Mouse (Mus musculus): Measurements from ENCODE around the gene Selplg.

The Selplg gene

DNA sequence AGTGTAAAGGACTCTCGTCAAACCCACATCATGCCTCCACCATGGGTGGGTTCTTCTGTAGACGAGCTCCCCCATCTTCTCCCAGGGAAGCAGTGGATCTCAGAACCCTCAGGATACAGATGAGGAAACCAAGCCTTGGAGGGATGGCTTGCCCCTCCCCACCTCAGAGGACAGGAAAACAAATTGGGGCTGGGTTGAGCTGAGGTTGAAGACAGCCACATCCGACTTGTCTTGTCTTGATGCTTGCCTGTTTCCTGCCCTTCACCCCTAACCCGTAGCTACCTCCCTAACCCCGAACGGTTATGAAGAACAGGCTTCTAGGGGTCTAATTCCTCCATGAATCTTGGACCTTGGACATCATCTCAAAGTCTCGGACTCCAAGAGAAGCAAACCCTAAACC lies 6.9 kb downstream of the Selplg start:
- no peak for DNase-seq (ENCODE audit: low spot score in 2 of 2)

GRCm38 (mm10) chr5:113824228-113824627 lies 8.2 kb downstream of the Selplg start:
- DNase-seq (ENCODE audit: low spot score in 2 of 2), result no peak

- DNase-seq (ENCODE audit: low spot score in 2 of 2), result no peak
Measured at GRCm38 (mm10) chr5:113818572-113818971, 13.9 kb downstream of the Selplg start.

DNA sequence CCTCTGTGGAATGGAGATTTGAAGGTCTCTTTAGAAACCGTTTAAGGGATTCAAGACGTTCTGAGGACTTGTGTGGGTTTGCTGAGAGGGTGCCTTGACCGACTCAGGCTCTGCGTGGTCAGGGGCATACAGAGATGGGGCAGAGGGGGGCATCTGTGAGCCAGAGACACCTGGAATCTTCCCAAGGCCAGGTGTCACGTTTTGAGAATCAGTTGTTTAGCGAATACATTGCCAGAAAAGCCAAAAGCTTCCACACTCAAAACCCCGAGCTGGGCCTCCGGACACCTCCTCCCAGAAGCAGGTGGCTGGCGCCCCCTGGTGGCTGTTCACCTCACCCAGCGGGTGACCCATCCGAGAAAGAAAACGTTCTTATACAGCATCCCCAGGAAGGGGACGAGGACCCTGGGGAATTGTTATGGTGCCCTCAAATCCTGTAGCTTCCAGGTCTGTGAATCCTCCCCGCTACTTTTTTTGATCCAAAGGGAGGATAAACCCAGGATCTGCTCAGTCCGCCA lies 16.7 kb downstream of the Selplg start:
- DNase-seq (ENCODE audit: low spot score in 2 of 2), result peak in 1 of 2 experiments; percentile 34

DNA sequence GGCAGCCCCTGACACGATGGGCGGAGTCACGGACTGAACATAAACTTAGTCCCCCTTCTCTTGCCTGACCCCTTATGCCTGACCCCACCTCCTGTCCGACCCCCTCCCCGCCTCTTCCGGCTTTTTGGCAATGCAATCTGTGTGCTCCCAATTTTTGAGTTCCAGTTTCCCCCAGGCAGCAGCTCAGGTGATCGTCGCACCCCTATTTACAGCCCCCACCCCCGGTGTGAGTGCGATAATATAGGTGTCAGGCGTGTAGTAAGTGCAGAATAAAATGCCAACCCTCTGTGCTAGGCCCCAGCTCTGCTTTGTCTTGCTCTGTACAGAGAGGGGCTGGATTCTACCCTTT lies 17.4 kb downstream of the Selplg start:
- no peak for DNase-seq (ENCODE audit: low spot score in 2 of 2)

GRCm38 (mm10) chr5:113814111-113815040 lies 18.1 kb downstream of the Selplg start:
- DNase-seq (ENCODE audit: low spot score in 2 of 2), result no peak

DNA sequence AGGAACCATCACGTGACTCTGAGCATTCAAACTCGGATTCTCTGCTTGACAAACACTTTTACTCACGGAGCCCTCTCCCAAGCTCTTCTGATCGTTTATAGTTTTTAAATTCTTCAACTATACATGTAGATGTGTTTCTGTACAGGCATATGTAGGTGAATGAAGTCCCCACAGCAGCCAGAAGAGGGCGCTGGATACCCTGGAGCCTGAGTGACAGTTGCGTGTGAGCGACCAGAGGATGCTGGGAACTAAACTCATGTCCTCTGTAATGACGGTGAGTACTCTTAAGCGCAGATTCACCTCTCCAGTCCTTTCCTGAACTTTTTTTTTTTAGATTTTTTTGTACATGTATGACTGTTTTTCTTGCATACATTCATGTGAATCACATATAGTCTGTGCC lies 18.8 kb downstream of the Selplg start:
- no peak for DNase-seq (ENCODE audit: low spot score in 2 of 2)

DNA sequence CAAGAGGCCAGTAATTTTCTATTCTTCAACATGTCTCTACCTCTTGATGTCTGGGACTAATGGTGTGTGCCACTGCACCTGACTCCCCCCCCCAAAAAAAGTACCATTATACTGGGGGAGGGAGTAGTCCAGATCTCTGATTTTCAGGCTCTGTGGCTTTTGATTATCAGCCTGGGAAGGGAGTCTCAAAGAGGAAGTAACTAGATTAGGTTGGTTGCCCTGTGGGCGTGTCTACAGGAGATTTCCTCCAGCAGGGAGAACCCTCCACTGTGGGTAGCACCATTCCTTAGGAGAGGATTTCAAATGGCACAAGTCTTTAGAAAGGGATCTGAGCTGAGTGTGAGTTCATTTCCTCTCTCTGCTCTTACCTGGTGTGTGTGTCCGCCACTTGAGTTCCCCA lies 19.8 kb downstream of the Selplg start:
- DNase-seq (ENCODE audit: low spot score in 2 of 2), result no peak

- peak in 1 of 2 experiments; percentile 42 for DNase-seq (ENCODE audit: low spot score in 2 of 2)
Measured at GRCm38 (mm10) chr5:113811824-113812420, 20.5 kb downstream of the Selplg start.

DNA sequence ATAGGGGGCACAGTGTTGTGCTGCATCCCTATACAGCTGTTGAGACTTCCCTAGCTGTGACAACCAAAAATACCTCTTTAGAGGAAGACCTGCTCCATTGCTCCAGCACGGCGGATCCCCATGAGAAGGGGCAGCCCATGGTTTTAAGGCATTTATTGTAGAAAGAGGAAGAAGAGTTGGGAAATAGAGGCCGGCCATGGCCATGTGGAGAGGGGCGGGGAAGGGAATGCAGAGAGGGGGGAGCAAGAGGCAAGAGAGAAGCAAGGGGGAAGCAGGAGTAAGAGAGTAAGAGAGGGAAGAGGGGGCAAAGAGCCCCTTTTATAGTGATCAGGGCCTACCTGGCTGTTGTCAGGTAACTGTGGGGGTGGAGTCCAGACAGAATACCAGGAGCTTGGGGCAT lies 22.3 kb downstream of the Selplg start:
- DNase-seq (ENCODE audit: low spot score in 2 of 2), result no peak

- no peak for DNase-seq (ENCODE audit: low spot score in 2 of 2)
Measured at GRCm38 (mm10) chr5:113808177-113808576, 24.3 kb downstream of the Selplg start.

GRCm38 (mm10) chr5:113807712-113808111 lies 24.7 kb downstream of the Selplg start:
- no peak for DNase-seq (ENCODE audit: low spot score in 2 of 2)

- DNase-seq (ENCODE audit: low spot score in 2 of 2), result no peak
Measured at GRCm38 (mm10) chr5:113806414-113806813, 26.0 kb downstream of the Selplg start.

DNA sequence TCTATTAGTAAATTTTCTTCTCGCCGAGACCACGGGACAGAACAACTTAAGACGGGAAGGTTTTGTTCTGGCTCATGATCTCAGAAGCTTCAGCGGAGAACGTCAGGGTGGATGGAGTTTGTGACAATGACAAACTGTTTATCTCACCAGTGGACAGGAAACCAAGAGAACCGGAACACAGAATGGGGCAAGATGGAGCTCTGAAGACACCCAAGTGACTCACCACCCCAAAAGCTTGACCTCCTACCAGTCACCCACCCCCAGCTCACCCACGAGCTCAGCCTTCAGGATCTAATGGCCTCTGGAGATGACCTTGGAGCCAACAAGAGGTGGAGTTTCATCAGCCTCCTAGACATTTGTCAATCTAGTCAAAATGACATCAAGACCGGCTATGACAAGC lies 27.1 kb downstream of the Selplg start:
- no peak for DNase-seq (ENCODE audit: low spot score in 2 of 2)

DNA sequence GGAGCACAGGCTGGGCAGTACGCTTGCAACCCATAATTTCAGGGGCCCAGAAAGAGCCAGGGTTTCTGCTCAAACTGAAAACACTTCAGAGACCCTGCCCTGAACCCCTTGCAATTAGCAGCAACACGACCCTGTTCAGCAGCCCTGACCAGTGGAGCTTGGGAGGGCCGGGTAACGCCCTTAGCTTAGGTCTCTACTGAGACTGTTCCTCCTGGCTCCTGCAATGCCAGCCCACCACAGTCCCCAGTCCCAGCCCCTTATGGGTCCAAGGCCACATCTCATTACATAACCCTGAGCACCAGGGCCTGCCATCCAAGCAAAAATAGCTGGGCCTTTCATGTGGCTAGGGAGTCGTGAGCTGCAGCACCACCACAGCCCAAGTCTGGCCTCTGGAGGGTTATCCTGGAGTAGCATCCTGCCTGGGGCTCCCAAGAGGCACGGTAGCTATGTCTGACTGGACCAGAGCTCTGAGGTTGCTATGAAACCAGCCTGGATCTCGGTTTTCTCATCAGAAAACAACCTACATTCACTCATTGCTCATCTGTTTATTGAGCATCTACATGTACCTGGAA lies 28.0 kb downstream of the Selplg start:
- DNase-seq (ENCODE audit: low spot score in 2 of 2), result no peak

DNA sequence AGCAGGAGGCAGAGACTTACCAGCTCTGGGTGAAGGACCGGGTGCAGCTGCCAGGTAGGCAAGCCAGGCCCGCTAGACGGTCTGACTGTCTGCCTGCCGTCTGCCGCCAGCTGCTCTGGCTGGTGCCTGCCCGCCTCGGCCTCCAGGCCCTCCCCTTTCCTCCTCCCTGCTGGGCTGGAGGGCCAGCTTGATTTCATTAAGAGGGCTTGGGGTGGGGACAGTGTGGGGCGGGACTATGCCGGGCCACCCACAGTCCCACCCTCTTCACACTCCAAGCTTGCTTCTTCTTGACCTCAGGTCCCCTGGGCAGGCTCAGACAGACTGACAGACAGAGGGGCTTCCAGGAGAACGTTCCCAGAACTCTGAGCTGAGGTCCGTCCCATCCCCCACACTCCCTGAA lies 32.2 kb downstream of the Selplg start, which contains the start of gene Tmem119:
Gene Tmem119, minus strand, starts transcription at position 237 of the 400 bp plus-strand sequence.
- peak; percentile 53 to 58 for DNase-seq (ENCODE audit: low spot score in 2 of 2)

GRCm38 (mm10) chr5:113799691-113800090 lies 32.8 kb downstream of the Selplg start:
- DNase-seq (ENCODE audit: low spot score in 2 of 2), result no peak

- DNase-seq (ENCODE audit: low spot score in 2 of 2), result no peak
Measured at GRCm38 (mm10) chr5:113798525-113798924, 33.9 kb downstream of the Selplg start.

GRCm38 (mm10) chr5:113797149-113797882 lies 35.1 kb downstream of the Selplg start:
- no peak for DNase-seq (ENCODE audit: low spot score in 2 of 2)

GRCm38 (mm10) chr5:113796401-113797148 lies 35.9 kb downstream of the Selplg start:
- no peak for DNase-seq (ENCODE audit: low spot score in 2 of 2)

Data from heart, adult 9 months (tissue).